Mouse (Mus musculus) heart, adult 2 months (tissue): ENCODE measurements at regions not wholly inside any gene's neighbourhood (a gene's known extent, or its start where the extent isn't known, plus 50 kb on each side); places are given as distances from the start of the nearest gene placed in this dataset.

Source experiments
- DNase-seq, 2 experiments: peaks; one replicate each; pipeline ENCODE4 v3.0.0; 2021
- H3K27ac ChIP-seq: fragments of 200-600 bp; 2 replicates; pipeline ENCODE4 v1.8.1; 2022
- H3K27me3 ChIP-seq: fragments of 200-500 bp; 2 replicates; pipeline ENCODE4 v1.6.1; 2012; ENCODE audit warnings: mild to moderate bottlenecking, low read length, inconsistent platforms, mixed read lengths; ENCODE audit not compliant: control insufficient read depth, insufficient read depth
- H3K36me3 ChIP-seq: fragments of 200-500 bp; 2 replicates; pipeline ENCODE4 v1.6.1; 2012; ENCODE audit warnings: low read length, inconsistent platforms; ENCODE audit not compliant: control insufficient read depth, insufficient read depth
- H3K4me1 ChIP-seq: fragments of 200-500 bp; 2 replicates; pipeline ENCODE4 v1.6.1; 2011; ENCODE audit warnings: low read length; ENCODE audit not compliant: control insufficient read depth, insufficient read depth
- H3K4me3 ChIP-seq: fragments of 200-600 bp; 2 replicates; pipeline ENCODE4 v1.8.1; 2022
- H3K79me2 ChIP-seq: fragments of 200-500 bp; replicated peaks from 2 replicates; pipeline ENCODE4 v1.6.1; 2012; ENCODE audit warnings: mild to moderate bottlenecking, inconsistent platforms, low read length, moderate library complexity, mixed read lengths; ENCODE audit not compliant: control insufficient read depth, insufficient read depth
- H3K9ac ChIP-seq: fragments of 200-500 bp; 2 replicates; pipeline ENCODE4 v1.6.1; 2012; ENCODE audit warnings: low read depth, mild to moderate bottlenecking, control low read depth, inconsistent platforms, low read length, mixed read lengths
- CTCF ChIP-seq: fragments of 200-600 bp; IDR thresholded peaks from 2 replicates; pipeline ENCODE4 v1.8.1; 2022; ENCODE audit warnings: antibody characterized with exemption, mild to moderate bottlenecking, moderate library complexity
- EP300 ChIP-seq: fragments of 200-500 bp; IDR thresholded peaks from 2 replicates; pipeline ENCODE4 v1.6.1; 2011; ENCODE audit warnings: low read depth, low read length, control low read depth; ENCODE audit not compliant: insufficient read depth
- POLR2A ChIP-seq: fragments of 200-500 bp; IDR thresholded peaks from 2 replicates; pipeline ENCODE4 v1.6.1; 2011; ENCODE audit warnings: mild to moderate bottlenecking, low read depth, low read length, control low read depth; ENCODE audit not compliant: insufficient read depth
- WGBS: fragments of 180-500 bp; shearing (Covaris S2); methylation state at CpG from one replicate; pipeline ENCODE4 v1.1.7; 2018; 5-methylcytosine and 5-hydroxymethylcytosine counted together
- intact Hi-C: fragments of 180-260 bp; cut with DNase I; formaldehyde crosslinking; loops from one replicate; pipeline ENCODE4 v1.15.1; 2025

DNA sequence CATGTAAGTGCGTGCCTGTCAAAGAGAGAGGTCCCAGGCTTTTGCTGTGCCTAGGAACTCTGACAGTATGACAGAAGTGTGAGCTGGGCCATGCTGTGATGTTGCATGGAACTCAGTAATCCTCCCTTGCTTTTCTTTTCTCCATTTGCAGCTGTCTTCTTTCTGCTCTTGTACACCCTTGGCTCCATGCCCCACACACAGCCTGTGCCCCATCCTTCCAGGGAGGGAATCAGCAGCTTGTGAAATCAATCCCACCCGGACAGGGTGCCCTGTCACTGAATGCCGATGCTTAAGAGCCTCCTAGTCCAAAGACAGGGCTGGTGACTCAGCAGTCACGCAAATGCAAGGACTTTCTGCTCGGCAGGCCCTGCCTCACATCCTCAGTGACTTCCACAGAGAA is 72.4 kb downstream of the Nog start:
- TF ChIP-seq CTCF, result no peak
- no peak for TF ChIP-seq EP300
- no peak for TF ChIP-seq POLR2A
- WGBS, result 56% methylated on average over 5 of the region's 5 CpGs
- Histone ChIP-seq H3K36me3 (no peaks in the 10 kb centered on the region), H3K4me3 (no peak overlapping the region), H3K27ac (no peak overlapping the region), H3K4me1 (no peaks in the 10 kb centered on the region), H3K27me3 (0 out of 2 replicates have a peak, but pooled peaks cover 2% of the 10 kb centered on the region), H3K79me2 (no peaks in the 10 kb centered on the region), H3K9ac (no peak overlapping the region)
- no peak for DNase-seq
- intact Hi-C loops, result no loop called here

DNA sequence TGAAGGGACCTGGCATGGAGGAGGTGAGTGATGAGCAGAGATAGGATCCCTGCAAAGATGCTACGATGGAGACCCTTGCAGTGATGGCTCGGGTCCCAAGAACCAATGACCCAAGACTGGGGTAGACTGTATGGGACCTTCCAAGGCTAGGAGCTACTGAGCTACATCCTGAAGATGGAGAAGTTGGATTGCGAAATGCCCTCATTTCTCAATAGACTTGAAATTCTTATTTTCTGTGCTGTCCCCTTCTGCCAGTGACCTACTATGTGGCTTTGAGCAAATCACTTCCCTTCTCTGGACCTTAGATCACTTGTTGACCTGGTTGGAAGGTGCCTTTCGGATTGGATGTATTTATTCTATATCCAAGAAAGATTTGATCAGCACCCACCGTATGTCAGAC is 88.9 kb downstream of the Nog start:
- H3K27ac ChIP-seq, result no peak overlapping the region
- H3K27me3 ChIP-seq, result no peaks in the 10 kb centered on the region
- H3K79me2 ChIP-seq, result no peaks in the 10 kb centered on the region
- intact Hi-C loops, result no loop called here
- WGBS, result 92% methylated on average over 5 of the region's 5 CpGs
- TF ChIP-seq EP300 (no peak), CTCF (no peak), POLR2A (no peak)
- H3K9ac ChIP-seq, result no peak overlapping the region
- no peaks in the 10 kb centered on the region for H3K36me3 ChIP-seq
- no peaks in the 10 kb centered on the region for H3K4me1 ChIP-seq
- DNase-seq, result no peak
- H3K4me3 ChIP-seq, result no peak overlapping the region

DNA sequence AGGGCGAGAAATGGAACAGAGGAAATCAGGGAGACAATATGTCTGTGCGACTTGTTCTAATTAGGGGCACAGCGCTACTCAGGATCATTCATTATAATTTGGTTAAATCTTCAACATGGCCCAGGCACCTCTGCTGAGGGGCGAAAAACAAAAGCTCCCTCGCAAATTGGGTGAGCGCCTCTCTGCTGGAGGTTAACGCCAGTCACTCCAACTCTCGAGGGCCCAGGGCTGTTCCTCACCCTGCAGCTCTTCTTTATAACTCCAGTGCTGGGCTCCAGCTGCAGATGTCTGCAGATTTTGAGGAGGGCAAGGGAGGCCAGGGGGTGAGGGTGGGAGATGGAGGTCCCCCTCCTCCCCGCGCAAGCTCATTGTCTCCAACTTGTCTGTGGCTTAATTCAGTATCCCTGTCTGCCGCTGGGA is 92.6 kb downstream of the Nog start:
- Histone ChIP-seq H3K27me3 (no peaks in the 10 kb centered on the region), H3K36me3 (no peaks in the 10 kb centered on the region), H3K4me3 (no peak overlapping the region), H3K4me1 (no peaks in the 10 kb centered on the region), H3K9ac (no peak overlapping the region), H3K79me2 (no peaks in the 10 kb centered on the region), H3K27ac (no peak overlapping the region)
- intact Hi-C loops, result no loop called here
- DNase-seq, result no peak
- WGBS, result 53% methylated on average over 11 of the region's 11 CpGs
- TF ChIP-seq CTCF, result no peak
- TF ChIP-seq EP300, result no peak
- TF ChIP-seq POLR2A, result no peak

DNA sequence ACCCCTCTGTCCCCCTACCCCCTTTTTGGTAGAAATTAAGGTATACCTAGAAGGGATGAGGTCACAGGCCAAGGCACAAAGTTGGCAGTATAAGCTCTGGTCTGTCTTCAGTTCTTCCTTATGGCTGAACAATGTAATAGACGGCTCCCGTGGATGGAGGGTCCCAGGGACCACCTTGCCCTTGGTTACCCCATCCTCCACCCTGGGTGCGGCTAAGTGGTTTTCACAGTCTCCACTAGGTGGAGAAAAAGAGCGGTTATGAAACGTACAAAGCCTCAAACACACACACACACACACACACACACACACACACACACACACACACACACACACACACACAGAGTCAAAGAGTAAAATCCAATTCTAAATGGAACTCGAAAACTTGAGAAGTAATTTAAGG is 93.1 kb downstream of the Nog start:
- no peak for DNase-seq
- intact Hi-C loops, result no loop called here
- Histone ChIP-seq H3K4me3 (no peak overlapping the region), H3K27ac (no peak overlapping the region), H3K27me3 (no peaks in the 10 kb centered on the region), H3K4me1 (no peaks in the 10 kb centered on the region), H3K9ac (no peak overlapping the region), H3K36me3 (no peaks in the 10 kb centered on the region), H3K79me2 (no peaks in the 10 kb centered on the region)
- TF ChIP-seq CTCF (0 out of 2 replicates have a peak, but pooled peaks have one; percentile 3), EP300 (no peak)
- 47% methylated on average over 6 of the region's 6 CpGs for WGBS

GRCm38 (mm10) chr11:89206788-89207187 is 95.3 kb downstream of the Nog start:
- intact Hi-C loops, result no loop called here
- TF ChIP-seq EP300, result no peak
- H3K27me3 ChIP-seq, result no peaks in the 10 kb centered on the region
- no peak overlapping the region for H3K9ac ChIP-seq
- no peak for DNase-seq
- H3K27ac ChIP-seq, result no peak overlapping the region
- H3K4me3 ChIP-seq, result no peak overlapping the region
- no peaks in the 10 kb centered on the region for H3K36me3 ChIP-seq
- 26% methylated on average over 3 of the region's 3 CpGs for WGBS
- no peaks in the 10 kb centered on the region for H3K4me1 ChIP-seq
- no peaks in the 10 kb centered on the region for H3K79me2 ChIP-seq

DNA sequence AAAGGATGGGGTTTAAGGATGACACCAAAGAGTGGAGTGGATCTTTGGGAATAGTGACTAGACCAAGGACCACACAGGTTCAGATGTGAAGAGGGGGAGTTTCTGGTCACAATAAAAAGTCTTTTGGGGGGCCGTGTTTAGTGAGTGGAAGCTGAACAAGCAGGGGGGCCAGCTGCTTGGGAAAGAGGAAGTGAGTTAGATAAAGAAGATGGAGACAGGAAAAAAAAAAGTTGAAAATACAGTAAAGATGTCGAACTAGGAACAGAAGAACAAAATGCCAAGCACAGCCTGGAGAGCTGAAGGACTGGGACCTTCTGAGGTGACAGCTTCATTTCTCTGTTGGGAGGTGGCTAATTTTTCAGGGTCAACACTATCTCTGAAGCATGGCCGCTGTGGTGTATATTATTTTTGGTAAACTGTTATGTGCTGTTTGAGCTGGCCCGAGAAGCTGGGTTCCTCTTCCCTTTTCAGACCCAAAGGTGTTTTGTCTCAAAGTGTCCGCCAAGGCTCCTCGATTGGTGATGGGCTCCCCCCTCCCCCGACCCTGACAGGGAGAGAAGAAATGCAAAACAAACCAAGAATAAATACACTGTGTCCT is 97.1 kb downstream of the Nog start:
- no peaks in the 10 kb centered on the region for H3K27me3 ChIP-seq
- no peak overlapping the region for H3K27ac ChIP-seq
- no peak overlapping the region for H3K9ac ChIP-seq
- TF ChIP-seq EP300 (no peak), POLR2A (no peak), CTCF (no peak)
- H3K4me1 ChIP-seq, result no peaks in the 10 kb centered on the region
- H3K79me2 ChIP-seq, result no peaks in the 10 kb centered on the region
- intact Hi-C loops, result no loop called here
- H3K4me3 ChIP-seq, result no peak overlapping the region
- DNase-seq, result no peak
- no peaks in the 10 kb centered on the region for H3K36me3 ChIP-seq
- WGBS, result 47% methylated on average over 7 of the region's 7 CpGs

- no peak for TF ChIP-seq POLR2A
- TF ChIP-seq EP300, result no peak
- no peak for TF ChIP-seq CTCF
- Histone ChIP-seq H3K79me2 (no peaks in the 10 kb centered on the region), H3K36me3 (no peaks in the 10 kb centered on the region), H3K27me3 (no peaks in the 10 kb centered on the region), H3K27ac (no peak overlapping the region), H3K4me3 (no peak overlapping the region), H3K4me1 (no peaks in the 10 kb centered on the region), H3K9ac (no peak overlapping the region)
- 84% methylated on average over 3 of the region's 3 CpGs for WGBS
- no peak for DNase-seq
- intact Hi-C loops, result no loop called here
These were observed 101.7 kb downstream of the Nog start for GRCm38 (mm10) chr11:89200458-89200857.
